Mouse (Mus musculus): ENCODE data around the gene Rangrf. TPM values are rescaled to one million over a fixed set of nuclear protein-coding genes. Genes with fewer than 3 reads are reported as not detected.
"Not testable (repeated sequence)": the region's sequence is repeated elsewhere in the genome, so short reads cannot be mapped to it uniquely, and the experiment has no call there.

Gene Rangrf
- polyA plus RNA-seq, 1 experiment from 2014 or later: 69.7 TPM

DNA sequence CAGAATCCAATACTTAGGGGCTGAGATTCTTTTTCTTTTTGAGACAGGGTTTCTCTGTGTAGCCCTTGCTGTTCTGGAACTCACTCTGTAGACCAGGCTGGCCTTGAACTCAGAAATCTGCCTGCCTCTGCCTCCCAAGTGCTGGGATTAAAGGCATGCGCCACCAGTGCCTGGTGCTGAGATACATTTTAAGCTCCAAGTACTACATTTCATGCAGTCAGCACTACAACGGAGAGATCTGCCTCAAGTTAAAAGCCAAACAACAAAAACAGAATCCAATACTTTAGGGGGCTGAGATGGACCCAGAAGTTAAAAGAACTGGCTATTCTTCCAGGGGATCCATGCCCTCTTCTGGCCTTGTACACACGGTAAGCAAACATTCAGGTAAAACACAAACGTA is 27.8 kb upstream of the Rangrf start:
- not testable (repeated sequence) for DNase-seq (ENCODE audit: low spot score); H3K27ac ChIP-seq; H3K27me3 ChIP-seq (ENCODE audit: insufficient read depth, poor library complexity, severe bottlenecking); H3K9me3 ChIP-seq; H3K4me3 ChIP-seq
- Histone ChIP-seq H3K36me3 (peaks cover 77% of the 10 kb centered on the region), H3K4me1 (replicated peaks) (peaks cover 11% of the 10 kb centered on the region)
- 94% methylated on average over 4 of the region's 4 CpGs for WGBS

GRCm38 (mm10) chr11:68997080-68997479 is 22.1 kb upstream of the Rangrf start:
- 96% methylated on average over 4 of the region's 4 CpGs for WGBS
- H3K27me3 ChIP-seq (ENCODE audit: insufficient read depth, poor library complexity, severe bottlenecking): no peaks in the 10 kb centered on the region
- no peaks in the 10 kb centered on the region for H3K9me3 ChIP-seq
- no peak for DNase-seq (ENCODE audit: low spot score)
- no peaks in the 10 kb centered on the region for H3K4me1 ChIP-seq (replicated peaks)
- no peak overlapping the region for H3K4me3 ChIP-seq
- peaks cover 100% of the 10 kb centered on the region for H3K36me3 ChIP-seq
- no peak overlapping the region for H3K27ac ChIP-seq

GRCm38 (mm10) chr11:68994377-68994776 is 19.4 kb upstream of the Rangrf start:
- Histone ChIP-seq H3K27me3 (ENCODE audit: insufficient read depth, poor library complexity, severe bottlenecking) (no peaks in the 10 kb centered on the region), H3K36me3 (peaks cover 100% of the 10 kb centered on the region), H3K27ac (no peak overlapping the region), H3K4me3 (no peak overlapping the region), H3K4me1 (replicated peaks) (no peaks in the 10 kb centered on the region), H3K9me3 (no peaks in the 10 kb centered on the region)
- DNase-seq (ENCODE audit: low spot score): no peak
- 92% methylated on average over 3 of the region's 3 CpGs for WGBS

GRCm38 (mm10) chr11:68993122-68993521 is 18.1 kb upstream of the Rangrf start:
- no peaks in the 10 kb centered on the region for H3K9me3 ChIP-seq
- H3K4me3 ChIP-seq: no peak overlapping the region
- DNase-seq (ENCODE audit: low spot score): no peak
- no peak overlapping the region for H3K27ac ChIP-seq
- no peaks in the 10 kb centered on the region for H3K4me1 ChIP-seq (replicated peaks)
- H3K27me3 ChIP-seq (ENCODE audit: insufficient read depth, poor library complexity, severe bottlenecking): no peaks in the 10 kb centered on the region
- WGBS: 93% methylated on average over 7 of the region's 7 CpGs
- H3K36me3 ChIP-seq: peaks cover 99% of the 10 kb centered on the region

- Histone ChIP-seq H3K27me3 (ENCODE audit: insufficient read depth, poor library complexity, severe bottlenecking) (no peaks in the 10 kb centered on the region), H3K27ac (no peak overlapping the region), H3K36me3 (peaks cover 79% of the 10 kb centered on the region), H3K9me3 (no peaks in the 10 kb centered on the region), H3K4me3 (no peak overlapping the region), H3K4me1 (replicated peaks) (no peaks in the 10 kb centered on the region)
- 93% methylated on average over 17 of the region's 17 CpGs for WGBS
- no peak for DNase-seq (ENCODE audit: low spot score)
Observed at GRCm38 (mm10) chr11:68988341-68988740, 13.4 kb upstream of the Rangrf start.

GRCm38 (mm10) chr11:68987365-68987882 is 12.4 kb upstream of the Rangrf start:
- Histone ChIP-seq H3K4me1 (replicated peaks) (no peaks in the 10 kb centered on the region), H3K9me3 (no peaks in the 10 kb centered on the region), H3K27me3 (ENCODE audit: insufficient read depth, poor library complexity, severe bottlenecking) (no peaks in the 10 kb centered on the region), H3K27ac (no peak overlapping the region), H3K4me3 (no peak overlapping the region), H3K36me3 (peaks cover 70% of the 10 kb centered on the region)
- no peak for DNase-seq (ENCODE audit: low spot score)
- 92% methylated on average over 11 of the region's 11 CpGs for WGBS

- H3K9me3 ChIP-seq: no peaks in the 10 kb centered on the region
- no peak overlapping the region for H3K4me3 ChIP-seq
- WGBS: 30% methylated on average over 4 of the region's 4 CpGs
- peaks cover 25% of the 10 kb centered on the region for H3K36me3 ChIP-seq
- peak; percentile 82 for DNase-seq (ENCODE audit: low spot score)
- no peaks in the 10 kb centered on the region for H3K27me3 ChIP-seq (ENCODE audit: insufficient read depth, poor library complexity, severe bottlenecking)
- no peak overlapping the region for H3K27ac ChIP-seq
- H3K4me1 ChIP-seq (replicated peaks): no peaks in the 10 kb centered on the region
Observed at GRCm38 (mm10) chr11:68982639-68983369, 7.8 kb upstream of the Rangrf start.

GRCm38 (mm10) chr11:68980919-68981318 is 5.9 kb upstream of the Rangrf start:
- WGBS: 74% methylated on average over 3 of the region's 3 CpGs
- Histone ChIP-seq H3K27ac (no peak overlapping the region), H3K9me3 (no peaks in the 10 kb centered on the region), H3K27me3 (ENCODE audit: insufficient read depth, poor library complexity, severe bottlenecking) (no peaks in the 10 kb centered on the region), H3K4me3 (no peak overlapping the region), H3K36me3 (peaks cover 8% of the 10 kb centered on the region; the same call in 1 of the 2 replicates), H3K4me1 (replicated peaks) (no peaks in the 10 kb centered on the region)
- no peak for DNase-seq (ENCODE audit: low spot score)

- Histone ChIP-seq H3K36me3 (no peaks in the 10 kb centered on the region), H3K27ac (no peak overlapping the region), H3K4me1 (replicated peaks) (0 out of 2 replicates have a peak, but pooled peaks cover under 1% of the 10 kb centered on the region), H3K27me3 (ENCODE audit: insufficient read depth, poor library complexity, severe bottlenecking) (0 out of 2 replicates have a peak, but pooled peaks cover 4% of the 10 kb centered on the region), H3K9me3 (no peaks in the 10 kb centered on the region), H3K4me3 (no peak overlapping the region)
- no peak for DNase-seq (ENCODE audit: low spot score)
- WGBS: 62% methylated on average over 5 of the region's 5 CpGs
Observed at GRCm38 (mm10) chr11:68979320-68979733, 4.3 kb upstream of the Rangrf start.

GRCm38 (mm10) chr11:68975601-68976000 is 616 bp upstream of the Rangrf start:
- Histone ChIP-seq H3K9me3 (no peaks in the 10 kb centered on the region), H3K4me3 (no peak overlapping the region), H3K36me3 (no peaks in the 10 kb centered on the region), H3K4me1 (replicated peaks) (peaks cover 20% of the 10 kb centered on the region), H3K27me3 (ENCODE audit: insufficient read depth, poor library complexity, severe bottlenecking) (0 out of 2 replicates have a peak, but pooled peaks cover 4% of the 10 kb centered on the region), H3K27ac (no peak overlapping the region)
- 85% methylated on average over 1 of the region's 1 CpGs for WGBS
- DNase-seq (ENCODE audit: low spot score): no peak

DNA sequence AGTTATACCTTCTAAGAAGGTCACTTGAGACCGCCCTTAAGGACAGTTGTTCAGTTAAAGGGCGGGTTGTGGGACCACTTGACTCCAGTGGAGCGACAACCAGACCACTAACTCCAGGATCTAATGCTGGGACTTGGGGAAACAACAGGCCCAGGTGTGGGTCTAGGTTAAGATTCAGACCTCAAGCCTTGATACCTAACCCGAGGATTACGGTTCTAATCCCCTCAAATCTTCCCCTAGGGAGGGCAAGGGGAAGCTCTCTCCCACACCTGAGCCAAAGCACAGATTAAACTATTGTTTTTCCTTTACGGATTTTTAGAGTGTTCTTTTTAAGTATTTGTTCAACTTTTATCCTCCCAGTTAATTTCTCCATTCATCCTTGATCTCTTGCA is 930 bp downstream of the Rangrf start:
- DNase-seq (ENCODE audit: low spot score): no peak
- no peaks in the 10 kb centered on the region for H3K36me3 ChIP-seq
- 30% methylated on average over 6 of the region's 6 CpGs for WGBS
- H3K9me3 ChIP-seq: no peaks in the 10 kb centered on the region
- H3K4me3 ChIP-seq: peak overlapping the region; percentile 57
- peaks cover 7% of the 10 kb centered on the region; the same call in 1 of the 2 replicates for H3K27me3 ChIP-seq (ENCODE audit: insufficient read depth, poor library complexity, severe bottlenecking)
- H3K4me1 ChIP-seq (replicated peaks): peaks cover 20% of the 10 kb centered on the region
- 0 out of 2 replicates have a peak overlapping the region, but pooled peaks have one; percentile 83 for H3K27ac ChIP-seq

GRCm38 (mm10) chr11:68973250-68974058 is 1.5 kb downstream of the Rangrf start:
- H3K36me3 ChIP-seq, H3K9me3 ChIP-seq: not testable (repeated sequence)
- DNase-seq (ENCODE audit: low spot score): peak; percentile 90
- Histone ChIP-seq H3K4me3 (peak overlapping the region; percentile 57), H3K27me3 (ENCODE audit: insufficient read depth, poor library complexity, severe bottlenecking) (peaks cover 13% of the 10 kb centered on the region), H3K4me1 (replicated peaks) (peaks cover 23% of the 10 kb centered on the region), H3K27ac (peak overlapping the region; percentile 83)
- WGBS: under 1% methylated on average over 38 of the region's 38 CpGs

DNA sequence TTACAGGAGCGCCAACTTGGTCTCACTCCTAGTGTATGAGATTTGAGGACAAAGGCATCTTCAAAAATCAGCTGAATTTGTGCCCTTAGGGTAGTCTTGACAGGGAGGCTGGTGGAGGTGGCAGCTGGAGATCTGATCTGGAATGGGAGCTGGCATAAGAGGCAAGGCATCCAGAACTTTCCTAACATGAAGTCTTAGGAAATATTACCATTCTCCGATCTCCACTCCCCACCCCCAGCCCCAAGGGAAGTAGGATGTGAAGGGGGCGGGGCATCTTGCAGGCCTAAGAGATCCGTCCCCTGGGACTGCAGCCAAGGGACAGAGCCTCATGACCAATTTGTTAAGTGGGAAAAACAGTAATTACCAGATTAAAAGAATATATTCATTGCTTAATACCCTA is 4.8 kb downstream of the Rangrf start:
- no peak overlapping the region for H3K4me3 ChIP-seq
- no peak overlapping the region for H3K27ac ChIP-seq
- no peaks in the 10 kb centered on the region for H3K36me3 ChIP-seq
- H3K9me3 ChIP-seq: no peaks in the 10 kb centered on the region
- DNase-seq (ENCODE audit: low spot score): no peak
- peaks cover 40% of the 10 kb centered on the region for H3K4me1 ChIP-seq (replicated peaks)
- H3K27me3 ChIP-seq (ENCODE audit: insufficient read depth, poor library complexity, severe bottlenecking): peaks cover 22% of the 10 kb centered on the region
- 72% methylated on average over 4 of the region's 4 CpGs for WGBS

All from hindbrain, embryonic 10.5 days (tissue).